Mouse (Mus musculus) neural tube, embryonic 11.5 days (tissue): Measurements from ENCODE around the gene Pet117. TPM values are rescaled to one million over a fixed set of nuclear protein-coding genes. Genes with fewer than 3 reads are reported as not detected.

Experiments used
- ATAC-seq: fragments of 200-750 bp; cut with Nextera tagmentation; 2 replicates; pipeline ENCODE4 v1.8.0; 2017; ENCODE audit warnings: moderate number of reproducible peaks, mild to moderate bottlenecking, moderate TSS enrichment, moderate library complexity; ENCODE audit not compliant: insufficient read depth, low FRiP score, low TSS enrichment
- DNase-seq: peaks from one replicate; pipeline ENCODE4 v3.0.0-alpha.2; 2015; ENCODE audit warnings: low spot score
- H3K27ac ChIP-seq: fragments of 300-500 bp; sonication (generic); 2 replicates; pipeline ENCODE4 v1.5.1; 2014; ENCODE audit warnings: low read depth, mild to moderate bottlenecking, low read length
- H3K27me3 ChIP-seq: fragments of 300-500 bp; sonication (generic); 2 replicates; pipeline ENCODE4 v1.6.1; 2014; ENCODE audit warnings: mild to moderate bottlenecking, low read length, mixed read lengths; ENCODE audit not compliant: control insufficient read depth, insufficient read depth
- H3K36me3 ChIP-seq: fragments of 300-500 bp; sonication (generic); 2 replicates; pipeline ENCODE4 v1.6.1; 2014; ENCODE audit warnings: mild to moderate bottlenecking, low read length, moderate library complexity, mixed read lengths; ENCODE audit not compliant: control insufficient read depth, insufficient read depth
- H3K4me1 ChIP-seq: fragments of 300-500 bp; sonication (generic); 2 replicates; pipeline ENCODE4 v1.6.1; 2014; ENCODE audit warnings: low read length, mixed read lengths; ENCODE audit not compliant: control insufficient read depth, insufficient read depth
- H3K4me2 ChIP-seq: fragments of 300-500 bp; sonication (generic); 2 replicates; pipeline ENCODE4 v1.6.1; 2014; ENCODE audit warnings: low read depth, mild to moderate bottlenecking, moderate library complexity
- H3K4me3 ChIP-seq: fragments of 300-500 bp; sonication (generic); 2 replicates; pipeline ENCODE4 v1.5.1; 2014; ENCODE audit warnings: low read depth, low read length
- H3K9ac ChIP-seq: fragments of 300-500 bp; sonication (generic); 2 replicates; pipeline ENCODE4 v1.6.1; 2014; ENCODE audit warnings: mild to moderate bottlenecking, low read length
- H3K9me3 ChIP-seq: fragments of 300-500 bp; sonication (generic); 2 replicates; pipeline ENCODE4 v1.6.1; 2016; ENCODE audit warnings: low read length; ENCODE audit not compliant: control insufficient read depth
- WGBS: fragments of 180-500 bp; shearing (Covaris S2); extraction: QIAGEN DNeasy Blood & Tissue Kit; methylation state at CpG from one replicate; pipeline ENCODE4 v1.1.7; 2014; 5-methylcytosine and 5-hydroxymethylcytosine counted together
- polyA plus RNA-seq: library from polyadenylated mRNA; unstranded; fragments of >200 nt; fragmentation: Nextera tagmentation; extraction: Ambion mirVana; gene quantifications from 2 replicates; pipeline ENCODE4 v1.2.1, GENCODE M21; 2014

The Pet117 gene
- polyA plus RNA-seq, 1 experiment from 2014 or later: not detected

DNA sequence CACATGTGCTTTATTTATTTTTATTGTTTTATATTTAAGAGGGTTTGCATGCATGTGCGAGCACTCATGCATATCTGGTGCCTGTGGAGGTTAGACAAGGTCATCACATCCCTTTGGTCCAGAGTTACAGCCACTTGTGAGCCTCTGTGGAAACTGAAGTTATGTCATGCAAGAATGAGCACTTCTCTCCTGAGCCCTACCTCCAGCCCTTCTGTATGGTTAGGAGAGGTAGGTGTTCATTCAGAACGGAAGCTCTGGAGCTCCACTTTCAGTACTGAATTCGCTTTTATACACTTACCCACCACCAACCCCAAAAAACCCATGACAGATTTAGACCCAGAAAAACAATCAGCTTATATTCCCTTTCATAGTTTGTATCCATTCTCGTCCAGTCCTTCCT, 2.8 kb downstream of the Pet117 start:
- 88% methylated on average over 4 of the region's 4 CpGs for WGBS
- H3K36me3 ChIP-seq: peaks cover 7% of the 10 kb centered on the region; the same call in 1 of the 2 replicates
- H3K9me3 ChIP-seq: no peaks in the 10 kb centered on the region
- no peak for ATAC-seq
- no peak overlapping the region for H3K9ac ChIP-seq
- H3K4me2 ChIP-seq: no peak overlapping the region
- H3K27me3 ChIP-seq: no peaks in the 10 kb centered on the region
- DNase-seq: no peak
- no peak overlapping the region for H3K27ac ChIP-seq
- peaks cover 5% of the 10 kb centered on the region; the same call in 1 of the 2 replicates for H3K4me1 ChIP-seq
- no peak overlapping the region for H3K4me3 ChIP-seq

DNA sequence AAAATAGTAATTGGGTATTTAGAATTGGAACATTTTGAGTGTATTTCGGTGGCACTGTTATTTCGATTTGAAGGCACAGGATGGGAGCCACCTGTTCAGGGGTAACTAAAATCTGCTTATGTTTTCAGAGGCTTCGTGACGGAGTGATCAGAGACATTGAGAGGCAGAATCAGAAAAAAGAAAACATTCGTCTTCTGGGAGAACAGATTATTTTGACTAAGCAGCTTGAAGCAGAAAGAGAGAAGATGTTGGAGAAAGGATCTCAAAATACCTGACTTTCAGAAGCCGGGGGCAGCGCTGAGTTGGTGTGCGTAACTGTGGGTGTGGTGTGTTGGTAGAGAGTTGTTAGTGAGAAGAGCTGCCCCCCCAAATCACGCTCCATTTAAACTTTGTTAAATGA, 4.3 kb downstream of the Pet117 start:
- Histone ChIP-seq H3K4me3 (no peak overlapping the region), H3K4me1 (peaks cover 5% of the 10 kb centered on the region; the same call in 1 of the 2 replicates), H3K9ac (no peak overlapping the region), H3K27ac (no peak overlapping the region), H3K36me3 (peaks cover 7% of the 10 kb centered on the region; the same call in 1 of the 2 replicates), H3K4me2 (no peak overlapping the region), H3K27me3 (no peaks in the 10 kb centered on the region), H3K9me3 (no peaks in the 10 kb centered on the region)
- no peak for DNase-seq
- no peak for ATAC-seq
- 93% methylated on average over 9 of the region's 9 CpGs for WGBS

DNA sequence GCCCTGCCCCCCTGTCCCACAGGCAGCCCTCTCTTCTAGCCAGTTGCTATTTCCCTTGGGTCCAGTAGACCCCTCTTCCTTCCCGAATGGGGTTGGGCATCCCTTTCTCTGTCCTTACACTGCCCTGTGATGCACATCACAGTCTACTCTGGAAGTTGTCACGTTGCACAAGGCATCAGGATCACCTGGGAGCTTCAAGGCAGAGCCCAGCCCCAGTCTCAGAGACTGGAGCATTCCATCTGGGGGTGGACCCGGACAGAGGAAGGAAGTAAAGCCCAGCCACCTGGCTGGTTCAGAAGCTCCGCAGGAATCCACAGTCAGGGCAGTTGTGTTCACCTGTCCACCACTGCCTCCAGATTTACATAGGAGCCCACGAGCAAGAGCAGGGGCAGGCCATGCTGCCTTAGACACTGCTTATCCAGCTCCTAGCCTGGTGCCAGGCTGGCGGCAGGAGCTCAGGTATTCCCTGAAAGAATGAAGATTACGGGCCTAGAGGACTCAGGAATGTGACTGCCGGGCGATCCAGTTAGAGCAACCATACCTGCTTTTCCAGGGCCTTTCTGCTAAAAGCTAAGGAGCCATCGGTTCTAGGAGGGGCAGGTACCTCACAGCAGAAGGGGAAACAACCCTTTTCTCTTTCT, 6.4 kb downstream of the Pet117 start:
- Histone ChIP-seq H3K27me3 (no peaks in the 10 kb centered on the region), H3K9ac (no peak overlapping the region), H3K36me3 (peaks cover 9% of the 10 kb centered on the region; the same call in 1 of the 2 replicates), H3K4me2 (no peak overlapping the region), H3K4me3 (no peak overlapping the region), H3K27ac (no peak overlapping the region), H3K9me3 (no peaks in the 10 kb centered on the region), H3K4me1 (peaks cover under 1% of the 10 kb centered on the region; the same call in 1 of the 2 replicates)
- ATAC-seq (no peak), DNase-seq (no peak)
- 89% methylated on average over 10 of the region's 10 CpGs for WGBS

DNA sequence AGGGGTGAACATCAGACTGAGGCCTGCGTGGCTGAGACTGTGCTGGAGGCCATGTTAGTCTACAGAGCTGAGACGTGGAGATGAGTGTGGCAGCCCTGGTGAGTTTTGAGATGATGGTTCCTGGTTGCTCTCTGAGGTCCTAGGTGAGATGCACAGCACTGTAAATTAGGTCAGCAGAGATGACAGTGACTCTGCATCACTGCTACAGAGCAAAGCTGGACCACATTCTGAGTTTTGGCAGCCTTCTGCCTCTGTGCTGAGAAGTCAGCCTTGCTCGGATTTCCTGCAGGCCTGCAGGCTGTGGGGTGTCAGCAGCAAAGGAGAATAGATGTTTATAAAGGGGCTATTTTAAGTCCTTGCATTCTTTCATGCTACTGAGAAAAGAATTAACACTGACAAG, 12.5 kb downstream of the Pet117 start:
- Histone ChIP-seq H3K27ac (no peak overlapping the region), H3K9me3 (no peaks in the 10 kb centered on the region), H3K9ac (no peak overlapping the region), H3K4me1 (no peaks in the 10 kb centered on the region), H3K27me3 (no peaks in the 10 kb centered on the region), H3K4me2 (no peak overlapping the region), H3K4me3 (no peak overlapping the region), H3K36me3 (peaks cover 4% of the 10 kb centered on the region; the same call in 1 of the 2 replicates)
- ATAC-seq (no peak), DNase-seq (no peak)
- 94% methylated on average over 3 of the region's 3 CpGs for WGBS

DNA sequence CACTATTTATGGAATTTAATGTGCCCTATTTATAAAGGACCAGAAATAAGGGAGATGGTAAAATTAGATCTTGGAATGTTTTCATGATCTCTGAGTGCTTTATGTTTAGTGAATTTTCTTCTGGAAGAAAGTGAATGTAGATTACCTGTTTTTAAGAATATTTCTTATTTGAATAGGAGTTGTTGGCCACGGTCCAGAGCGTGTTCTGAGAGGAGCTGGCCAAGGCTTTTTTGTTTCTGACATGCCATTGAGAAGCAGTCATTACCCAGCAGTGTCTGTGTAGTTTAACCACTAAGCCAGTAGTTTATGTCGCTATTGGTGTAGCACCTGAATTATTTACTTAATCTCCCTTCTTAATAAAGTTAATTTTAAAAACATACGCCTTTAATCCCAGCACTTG, 12.9 kb downstream of the Pet117 start:
- ATAC-seq: no peak
- 96% methylated on average over 4 of the region's 4 CpGs for WGBS

DNA sequence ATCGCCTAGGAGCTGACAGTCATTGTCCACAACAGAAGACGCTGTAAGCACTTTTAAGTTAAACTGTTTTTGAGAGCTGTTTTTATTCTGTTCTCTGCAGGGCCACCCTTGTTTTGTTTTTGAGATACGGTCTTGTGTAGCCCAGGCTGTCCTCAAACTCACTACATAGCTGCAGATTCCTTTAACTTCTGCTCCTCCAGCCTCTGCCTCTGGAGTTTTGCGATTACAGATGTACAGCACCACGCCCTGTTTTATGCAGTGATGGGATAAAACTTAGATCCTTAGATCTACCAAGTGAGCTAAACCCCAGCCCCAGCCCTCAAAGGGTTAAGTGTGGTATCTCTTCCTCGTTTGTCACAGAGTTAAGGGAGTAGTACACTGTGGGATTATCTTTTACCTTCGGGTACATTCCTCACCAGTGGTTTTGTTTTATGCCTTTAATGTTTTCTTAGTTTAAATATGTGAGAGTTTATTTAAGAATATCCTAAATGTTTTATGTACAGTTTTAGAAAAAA, 13.9 kb downstream of the Pet117 start:
- no peak for DNase-seq
- WGBS: 87% methylated on average over 7 of the region's 7 CpGs

More for the DNA sequence above, 12.9 kb downstream of the Pet117 start:
- Histone ChIP-seq H3K36me3 (peaks cover 4% of the 10 kb centered on the region; the same call in 1 of the 2 replicates), H3K4me3 (no peak overlapping the region), H3K9me3 (no peaks in the 10 kb centered on the region), H3K27me3 (no peaks in the 10 kb centered on the region), H3K4me2 (no peak overlapping the region), H3K4me1 (no peaks in the 10 kb centered on the region), H3K9ac (no peak overlapping the region), H3K27ac (no peak overlapping the region)
- no peak for DNase-seq

DNA sequence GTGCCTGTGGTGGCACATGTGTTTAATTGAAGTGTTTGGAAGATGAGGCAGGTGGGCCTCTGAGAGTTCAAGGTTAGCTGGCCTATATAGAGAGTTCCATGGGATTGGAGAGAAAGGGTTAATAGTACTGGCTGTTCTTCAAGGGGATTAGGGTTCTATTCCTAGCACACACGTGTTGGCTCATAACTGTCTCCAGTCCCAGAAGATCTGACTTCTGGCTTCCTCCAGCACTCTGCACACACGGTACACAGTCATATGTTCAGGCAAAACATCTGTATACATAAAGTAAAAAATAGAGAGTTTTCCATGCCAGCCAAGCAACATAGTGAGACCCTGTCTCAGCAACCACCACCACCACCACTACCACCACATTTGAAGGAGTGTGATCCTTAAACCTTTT, 17.5 kb downstream of the Pet117 start:
- Histone ChIP-seq H3K36me3 (peaks cover 15% of the 10 kb centered on the region), H3K27ac (no peak overlapping the region), H3K9ac (no peak overlapping the region), H3K27me3 (no peaks in the 10 kb centered on the region), H3K9me3 (no peaks in the 10 kb centered on the region), H3K4me2 (no peak overlapping the region), H3K4me1 (no peaks in the 10 kb centered on the region), H3K4me3 (no peak overlapping the region)
- ATAC-seq: no peak
- no peak for DNase-seq
- WGBS: 83% methylated on average over 2 of the region's 2 CpGs

More for the DNA sequence above, 13.9 kb downstream of the Pet117 start:
- H3K36me3 ChIP-seq: peaks cover 4% of the 10 kb centered on the region; the same call in 1 of the 2 replicates
- ATAC-seq: no peak
- no peak overlapping the region for H3K4me2 ChIP-seq
- no peak overlapping the region for H3K4me3 ChIP-seq
- no peak overlapping the region for H3K27ac ChIP-seq
- H3K27me3 ChIP-seq: no peaks in the 10 kb centered on the region
- H3K9me3 ChIP-seq: no peaks in the 10 kb centered on the region
- H3K9ac ChIP-seq: no peak overlapping the region
- no peaks in the 10 kb centered on the region for H3K4me1 ChIP-seq

DNA sequence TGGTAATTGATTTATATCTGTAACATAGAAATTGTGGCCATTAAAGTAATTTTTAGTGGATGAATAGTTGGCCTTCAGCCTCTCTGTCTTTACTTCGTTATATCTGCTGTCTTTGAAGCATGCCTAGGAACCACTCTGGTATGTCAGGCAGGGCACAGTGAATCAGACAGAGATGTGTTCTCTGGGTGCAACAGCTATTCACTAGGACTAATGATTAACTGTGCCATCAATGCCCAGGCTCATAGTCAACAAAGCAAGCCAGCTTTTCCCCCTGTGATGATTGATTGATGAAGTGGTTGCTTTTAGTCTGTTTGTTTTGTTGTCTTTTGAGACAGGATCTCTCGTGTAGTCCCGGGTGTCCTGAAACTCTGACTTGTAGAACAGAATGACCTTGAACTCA, 19.6 kb downstream of the Pet117 start:
- Histone ChIP-seq H3K9me3 (no peaks in the 10 kb centered on the region), H3K4me1 (no peaks in the 10 kb centered on the region), H3K36me3 (peaks cover 13% of the 10 kb centered on the region), H3K4me3 (no peak overlapping the region), H3K4me2 (no peak overlapping the region), H3K27ac (no peak overlapping the region), H3K27me3 (no peaks in the 10 kb centered on the region), H3K9ac (no peak overlapping the region)
- DNase-seq: no peak
- no peak for ATAC-seq
- 59% methylated on average over 3 of the region's 3 CpGs for WGBS

DNA sequence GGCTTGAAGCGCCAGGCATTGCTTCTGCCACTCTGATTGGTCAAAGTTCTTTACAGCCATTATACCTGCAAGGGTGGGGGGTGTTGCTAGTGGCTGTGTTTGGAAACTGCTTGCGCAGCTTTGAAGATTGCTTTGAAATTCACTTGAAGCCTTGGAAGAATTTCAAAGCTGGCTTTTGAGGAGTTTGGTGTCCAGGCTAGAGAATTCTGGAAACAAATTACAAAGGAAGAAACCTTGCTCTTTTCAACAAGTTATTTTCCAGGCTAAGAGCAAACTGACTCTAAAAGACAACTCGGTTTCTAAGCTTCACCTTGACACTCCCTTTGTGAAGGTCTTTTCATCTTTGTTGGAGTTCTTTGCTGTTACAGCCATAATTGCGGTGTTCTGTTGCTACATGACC, 30.7 kb downstream of the Pet117 start:
- no peak overlapping the region for H3K4me3 ChIP-seq
- H3K27ac ChIP-seq: no peak overlapping the region
- H3K9ac ChIP-seq: no peak overlapping the region
- DNase-seq: no peak
- WGBS: 87% methylated on average over 4 of the region's 4 CpGs
- H3K4me2 ChIP-seq: no peak overlapping the region
- no peaks in the 10 kb centered on the region for H3K9me3 ChIP-seq
- H3K36me3 ChIP-seq: peaks cover 16% of the 10 kb centered on the region
- no peaks in the 10 kb centered on the region for H3K4me1 ChIP-seq
- H3K27me3 ChIP-seq: no peaks in the 10 kb centered on the region
- ATAC-seq: no peak
